Comparison of ENCODE assay signal across 10 mouse cellular contexts in the genomic region with DNA sequence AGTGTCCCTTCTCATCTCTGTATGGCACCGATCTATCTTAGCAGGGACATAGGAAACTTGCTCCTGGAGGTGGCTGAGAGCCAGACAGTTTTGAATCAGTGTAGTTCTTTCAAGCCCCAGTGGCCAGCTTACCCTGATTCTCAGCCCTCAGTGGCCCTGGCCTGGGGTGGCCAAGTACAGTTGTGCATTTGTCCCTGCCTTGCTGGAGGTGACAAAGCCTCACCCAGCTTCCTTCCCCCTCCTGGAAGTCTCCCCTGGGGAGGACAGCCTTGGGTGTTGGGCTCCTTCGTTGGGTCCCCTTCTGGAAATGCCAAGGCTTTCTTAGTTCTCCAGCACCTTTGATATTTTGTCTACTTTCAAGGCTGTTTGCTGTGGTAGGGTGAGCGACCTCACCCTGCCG. TPM values are rescaled to one million over a fixed set of nuclear protein-coding genes. Genes with fewer than 3 reads are reported as not detected.
DNase-seq lines count a peak whose midpoint lies in the region; ATAC-seq and TF ChIP-seq lines count a peak whose summit lies in the region.
"Had no signal": no experiment of that assay in that cellular context is flagged by ENCODE, and none has a peak within 500 bp of the region (broad histone marks: within the 10 kb centered on the region; RNA-seq: fewer than 3 reads in every experiment).

No protein-coding gene starts in this region.

- no peak for TF ChIP-seq EP300 in ES-Bruce4 (IDR thresholded peaks at IDR 0.05; ENCODE audit: insufficient read depth, low read depth, low read length)
- no peak for TF ChIP-seq EP300 in liver, embryonic 14.5 days (IDR thresholded peaks at IDR 0.05; ENCODE audit: low read depth)

- H3K27me3 ChIP-seq in kidney, adult 2 months (replicated peaks; ENCODE audit: control insufficient read depth, insufficient read depth, low read length): no peaks in the 10 kb centered on the region
- no peaks in the 10 kb centered on the region for H3K27me3 ChIP-seq in ES-Bruce4 (ENCODE audit: control insufficient read depth, insufficient read depth, low read length, poor library complexity, severe bottlenecking)
- H3K27me3 ChIP-seq in liver, embryonic 14.5 days (ENCODE audit: control insufficient read depth, insufficient read depth, low read length): no peaks in the 10 kb centered on the region
- peaks cover 19% of the 10 kb centered on the region for H3K27me3 ChIP-seq in neural tube, embryonic 15.5 days (replicated peaks)

- no peaks in the 10 kb centered on the region for H3K9me3 ChIP-seq in ES-Bruce4 (replicated peaks; ENCODE audit: control insufficient read depth, insufficient read depth, low read length, poor library complexity, severe bottlenecking)
- no peaks in the 10 kb centered on the region for H3K9me3 ChIP-seq in liver, embryonic 14.5 days (ENCODE audit: control insufficient read depth, low read length)
- H3K9me3 ChIP-seq in neural tube, embryonic 15.5 days (replicated peaks): no peaks in the 10 kb centered on the region

- no peak for ATAC-seq in liver, embryonic 14.5 days (ENCODE audit: insufficient read depth)
- ATAC-seq in neural tube, embryonic 15.5 days (ENCODE audit: low FRiP score): no peak

- 42% methylated on average over 4 of the region's 4 CpGs for WGBS in kidney, adult 2 months
- 68% methylated on average over 4 of the region's 4 CpGs for WGBS in liver, embryonic 14.5 days (ENCODE audit: insufficient replicate concordance)
- WGBS in neural tube, embryonic 15.5 days: 78% methylated on average over 4 of the region's 4 CpGs

- peak overlapping the region; percentile 92 for H3K4me2 ChIP-seq in liver, embryonic 14.5 days (ENCODE audit: low read depth)
- no peak overlapping the region for H3K4me2 ChIP-seq in neural tube, embryonic 15.5 days

- DNase-seq in kidney, adult 2 months: peak; percentile 45
- no peak for DNase-seq in kidney, adult 8-10 months
- peak; percentile 71 for DNase-seq in adrenal gland, postnatal 10 days
- DNase-seq in liver, embryonic 14.5 days (ENCODE audit: low read depth in 3 of 3, low spot score in 3 of 3): no peak
- no peak for DNase-seq in embryo, embryonic 10 days (ENCODE audit: low spot score)
- DNase-seq: layer of hippocampus, postnatal 36 days had no signal

- H3K27ac ChIP-seq in kidney, adult 2 months (ENCODE audit: insufficient read depth, low read depth, low read length): peak overlapping the region; percentile 62
- H3K27ac ChIP-seq in ES-Bruce4 (ENCODE audit: insufficient read depth, low read length): 0 out of 2 replicates have a peak overlapping the region, but pooled peaks have one; percentile 1
- no peak overlapping the region for H3K27ac ChIP-seq in liver, embryonic 14.5 days
- H3K27ac ChIP-seq in neural tube, embryonic 15.5 days (replicated peaks): no peak overlapping the region

- peaks cover 21% of the 10 kb centered on the region for H3K4me1 ChIP-seq in kidney, adult 2 months (ENCODE audit: control insufficient read depth, insufficient read depth, low read length)
- peaks cover 5% of the 10 kb centered on the region for H3K4me1 ChIP-seq in ES-Bruce4 (ENCODE audit: control insufficient read depth, insufficient read depth, low read length)
- peaks cover 8 to 32% of the 10 kb centered on the region in 2 experiments for H3K4me1 ChIP-seq in liver, embryonic 14.5 days (replicated peaks; ENCODE audit: control insufficient read depth in 2 of 2, insufficient read depth in 2 of 2, low read length in 1 of 2)
- peaks cover 10% of the 10 kb centered on the region for H3K4me1 ChIP-seq in neural tube, embryonic 15.5 days

- no peak for TF ChIP-seq CTCF in kidney, adult 2 months (conservative IDR thresholded peaks at IDR 0.05; ENCODE audit: insufficient read depth, insufficient read length, low read depth, low read length)
- no peak for TF ChIP-seq CTCF in ES-Bruce4 (IDR thresholded peaks at IDR 0.05; ENCODE audit: low read depth, low read length)
- TF ChIP-seq CTCF in liver, embryonic 14.5 days (IDR thresholded peaks at IDR 0.05; ENCODE audit: low read depth): no peak

- H3K36me3 ChIP-seq in kidney, adult 2 months (ENCODE audit: control insufficient read depth, insufficient read depth, low read length): peaks cover 3% of the 10 kb centered on the region; the same call in 1 of the 2 replicates
- H3K36me3 ChIP-seq in ES-Bruce4 (ENCODE audit: control insufficient read depth, insufficient read depth, low read length, poor library complexity, severe bottlenecking): peaks cover 29% of the 10 kb centered on the region
- H3K36me3 ChIP-seq in liver, embryonic 14.5 days (replicated peaks; ENCODE audit: control insufficient read depth, insufficient read depth, low read depth): peaks cover 35% of the 10 kb centered on the region
- H3K36me3 ChIP-seq in neural tube, embryonic 15.5 days: no peaks in the 10 kb centered on the region

- H3K9ac ChIP-seq in ES-Bruce4 (ENCODE audit: low read depth, poor library complexity, severe bottlenecking): no peak overlapping the region
- no peak overlapping the region for H3K9ac ChIP-seq in liver, embryonic 14.5 days (replicated peaks)
- no peak overlapping the region for H3K9ac ChIP-seq in neural tube, embryonic 15.5 days (replicated peaks)
- H3K9ac ChIP-seq: lung, embryonic 14.5 days had no signal

- no peak for TF ChIP-seq POLR2A in kidney, adult 2 months (IDR thresholded peaks at IDR 0.05; ENCODE audit: low read depth, low read length)
- no peak for TF ChIP-seq POLR2A in ES-Bruce4 (IDR thresholded peaks at IDR 0.05; ENCODE audit: insufficient read depth, low read length)

- no peak overlapping the region; the same call in 1 of the 2 replicates for H3K4me3 ChIP-seq in kidney, adult 2 months (ENCODE audit: insufficient read depth, low read depth, low read length)
- H3K4me3 ChIP-seq in ES-Bruce4 (ENCODE audit: low read depth, low read length): no peak overlapping the region
- H3K4me3 ChIP-seq in liver, embryonic 14.5 days (ENCODE audit: insufficient read depth in 1 of 2, low read depth in 2 of 2, low read length in 2 of 2): no peak overlapping the region
- H3K4me3 ChIP-seq in neural tube, embryonic 15.5 days (replicated peaks): no peak overlapping the region

RNA-seq across cellular contexts. Expression of gene Trim25, which starts 4.5 kb away (rescaled TPM):
- polyA plus RNA-seq in kidney, adult 2 months (2012; rRNA removed): 27.3 and 35.0 TPM in 2 replicates
- polyA plus RNA-seq in ES-Bruce4 (2011; ENCODE audit: insufficient read depth, insufficient read length, low read depth, missing spikeins): 47.3 and 49.9 TPM in 2 replicates
- 10 to 100 TPM; 84.3 to 86.7 TPM for total RNA-seq in adrenal gland, postnatal 10 days (2021)
- polyA plus RNA-seq in liver, embryonic 14.5 days (2012; rRNA removed): 7.4 and 9.5 TPM in 2 replicates
- 10.8 and 11.0 TPM in 2 replicates for polyA plus RNA-seq in liver, embryonic 14.5 days (2014; fragmentation: Nextera tagmentation; extraction: Ambion mirVana)
- polyA plus RNA-seq in neural tube, embryonic 15.5 days (2015; fragmentation: Nextera tagmentation; extraction: Ambion mirVana): 5.5 and 13.7 TPM in 2 replicates

RNA-seq across cellular contexts. Expression of gene Coil, which starts 33.7 kb away (rescaled TPM):
- polyA plus RNA-seq in kidney, adult 2 months (2012; rRNA removed): 3.1 and 3.6 TPM in 2 replicates
- polyA plus RNA-seq in ES-Bruce4 (2011; ENCODE audit: insufficient read depth, insufficient read length, low read depth, missing spikeins): 32.7 and 33.5 TPM in 2 replicates
- 10 to 100 TPM in 1 of 2 experiments, 1 to 10 TPM in 1; 9.1 to 10.9 TPM for total RNA-seq in adrenal gland, postnatal 10 days (2021)
- polyA plus RNA-seq in liver, embryonic 14.5 days (2012; rRNA removed): 2.7 and 4.0 TPM in 2 replicates
- 2.6 and 2.8 TPM in 2 replicates for polyA plus RNA-seq in liver, embryonic 14.5 days (2014; fragmentation: Nextera tagmentation; extraction: Ambion mirVana)
- polyA plus RNA-seq in neural tube, embryonic 15.5 days (2015; fragmentation: Nextera tagmentation; extraction: Ambion mirVana): 26.0 and 28.5 TPM in 2 replicates

RNA-seq across cellular contexts. Expression of gene Elobl, which starts 37.0 kb away (rescaled TPM):
- 0.92 and 1.5 TPM in 2 replicates for polyA plus RNA-seq in kidney, adult 2 months (2012; rRNA removed)
- 12.6 and 13.8 TPM in 2 replicates for polyA plus RNA-seq in ES-Bruce4 (2011; ENCODE audit: insufficient read depth, insufficient read length, low read depth, missing spikeins)
- total RNA-seq in adrenal gland, postnatal 10 days (2021): not detected
- polyA plus RNA-seq in liver, embryonic 14.5 days (2012; rRNA removed): not detected in 2 replicates
- polyA plus RNA-seq in liver, embryonic 14.5 days (2014; fragmentation: Nextera tagmentation; extraction: Ambion mirVana): not detected in 2 replicates
- polyA plus RNA-seq in neural tube, embryonic 15.5 days (2015; fragmentation: Nextera tagmentation; extraction: Ambion mirVana): not detected in 2 replicates
- total RNA-seq: layer of hippocampus, postnatal 36 days had no signal
- polyA plus RNA-seq: hindbrain, embryonic 11.5 days; lung, embryonic 14.5 days had no signal

RNA-seq across cellular contexts. Expression of gene Scpep1, which starts 48.5 kb away (rescaled TPM):
- 61.5 and 74.1 TPM in 2 replicates for polyA plus RNA-seq in kidney, adult 2 months (2012; rRNA removed)
- 186 and 188 TPM in 2 replicates for polyA plus RNA-seq in ES-Bruce4 (2011; ENCODE audit: insufficient read depth, insufficient read length, low read depth, missing spikeins)
- total RNA-seq in adrenal gland, postnatal 10 days (2021): 100 to 1,000 TPM; 116 to 118 TPM
- 11.3 and 15.9 TPM in 2 replicates for polyA plus RNA-seq in liver, embryonic 14.5 days (2012; rRNA removed)
- 35.1 and 37.7 TPM in 2 replicates for polyA plus RNA-seq in liver, embryonic 14.5 days (2014; fragmentation: Nextera tagmentation; extraction: Ambion mirVana)
- polyA plus RNA-seq in neural tube, embryonic 15.5 days (2015; fragmentation: Nextera tagmentation; extraction: Ambion mirVana): 29.6 and 35.0 TPM in 2 replicates

Comparison
In these comparisons a context has a peak if more than half of its experiments do, and no peak if none do; other contexts are left out.
1. DNase-seq: peak in kidney, adult 2 months (single experiment) and adrenal gland, postnatal 10 days (single experiment); none in kidney, adult 8-10 months (0 of 2), liver, embryonic 14.5 days (0 of 3) and embryo, embryonic 10 days (single experiment).
2. H3K27ac ChIP-seq: peak in kidney, adult 2 months (single experiment) and ES-Bruce4 (single experiment); none in liver, embryonic 14.5 days (single experiment) and neural tube, embryonic 15.5 days (single experiment).